Mouse (Mus musculus) frontal cortex, postnatal 25 days (tissue): Measurements from ENCODE around the gene Rhog.
A peak's percentile ranks its signal among the peaks of the same experiment; 100 is the strongest.
"Not testable (repeated sequence)": the region's sequence is repeated elsewhere in the genome, so short reads cannot be mapped to it uniquely, and the experiment has no call there.

ENCODE experiments used
- DNase-seq, 2 experiments: peaks; one replicate each; pipeline ENCODE4 v3.0.0; 2022; ENCODE audit warnings: low spot score in 2 of 2

Gene Rhog

DNA sequence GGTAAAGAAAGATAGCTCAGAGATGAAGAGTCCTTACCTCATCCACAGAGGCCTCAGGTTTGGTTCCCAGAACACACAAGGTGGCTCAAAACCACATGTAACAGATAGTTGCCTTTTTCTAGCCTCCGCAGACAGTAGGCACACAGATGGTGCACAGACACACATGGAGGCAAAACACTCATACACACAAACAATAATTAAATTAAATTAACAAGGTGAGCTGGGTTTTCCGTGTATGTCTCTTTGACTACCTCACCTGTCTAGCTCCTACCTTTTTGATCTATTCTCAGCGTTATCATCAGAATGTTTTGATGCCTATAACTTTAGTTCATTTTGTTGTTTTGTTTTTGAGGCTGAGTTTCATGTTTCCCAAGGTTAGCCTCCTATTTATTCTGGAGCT, at the start of gene Rhog:
Gene Rhog (minus strand): TSS at position 101 of the 400 bp plus-strand sequence.
- DNase-seq, result no peak

DNA sequence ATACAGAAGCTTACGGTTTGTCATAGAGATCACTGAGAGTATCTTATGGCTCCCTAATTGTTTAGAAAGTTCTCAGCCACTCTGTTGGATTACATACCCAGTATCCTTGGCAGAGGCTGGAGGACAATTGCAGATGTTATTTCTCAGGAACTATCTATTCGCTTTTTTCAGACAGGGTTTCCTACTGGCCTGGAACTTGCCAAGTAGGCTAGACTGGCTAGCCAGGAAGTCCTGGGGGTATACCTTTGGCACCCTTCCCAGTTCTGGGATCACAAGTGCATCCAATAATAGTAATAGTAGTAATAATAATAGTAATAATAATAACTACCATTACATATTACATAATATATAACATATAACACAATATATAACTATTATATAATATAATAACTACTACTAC, 49.7 kb upstream of the Rhog start:
- DNase-seq, result no peak

DNA sequence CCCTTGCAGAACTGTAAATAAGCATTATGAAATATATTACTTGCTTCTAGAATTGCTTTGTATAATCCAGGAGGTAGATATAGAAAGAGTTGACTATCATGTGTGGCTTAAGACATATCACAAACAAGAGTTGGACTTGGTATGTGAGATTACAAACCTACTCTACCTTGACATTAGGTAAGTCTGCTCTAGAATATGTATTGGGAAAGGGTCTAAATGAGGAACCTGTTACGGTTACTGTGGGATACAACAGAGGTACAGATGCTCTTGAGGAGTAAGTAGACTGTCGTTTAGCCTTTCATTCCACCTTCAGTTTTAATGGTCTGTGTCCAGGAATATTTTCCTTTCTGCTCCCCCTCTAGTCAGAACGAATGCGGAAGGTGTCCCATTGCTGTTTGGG, 46.6 kb upstream of the Rhog start:
- no peak for DNase-seq

DNA sequence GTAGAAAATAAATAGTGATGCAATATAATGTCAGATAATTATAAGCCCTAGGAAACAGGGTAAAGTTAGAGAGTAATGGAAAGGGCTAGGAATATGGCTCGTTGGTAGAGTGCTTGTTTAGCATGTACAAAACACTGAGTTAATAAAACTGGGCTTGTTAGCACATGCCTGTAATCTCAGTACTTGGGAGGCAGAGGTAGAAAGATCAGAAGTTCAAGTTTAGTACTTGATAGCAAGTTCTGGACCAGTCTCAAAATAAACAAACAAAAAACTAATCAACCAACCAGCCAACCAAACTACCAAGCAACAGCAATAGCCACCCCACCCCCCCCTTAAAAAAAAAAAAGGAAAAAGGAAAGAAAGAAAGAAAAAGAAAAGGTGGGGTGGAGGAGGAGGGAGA, 44.9 kb upstream of the Rhog start:
- no peak for DNase-seq

DNA sequence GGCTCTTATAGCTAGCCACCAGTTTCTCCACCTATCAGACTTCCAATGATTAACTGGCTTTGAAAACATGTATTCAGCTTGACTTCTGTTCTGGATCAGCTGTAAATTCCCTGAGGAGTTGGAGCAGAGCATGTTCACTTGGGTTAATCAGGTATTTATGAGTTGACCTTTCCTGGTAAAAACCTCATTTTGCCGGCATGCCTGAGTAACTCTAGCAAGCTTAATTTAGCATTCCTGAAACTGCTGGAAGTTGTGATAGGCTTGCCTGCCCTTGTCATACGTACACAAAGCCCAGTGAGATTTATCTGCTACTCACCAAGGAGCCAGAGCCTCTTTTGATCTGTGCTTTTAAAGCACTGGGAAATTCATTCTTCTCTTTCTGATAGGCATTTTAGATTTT, 37.4 kb upstream of the Rhog start:
- no peak for DNase-seq

DNA sequence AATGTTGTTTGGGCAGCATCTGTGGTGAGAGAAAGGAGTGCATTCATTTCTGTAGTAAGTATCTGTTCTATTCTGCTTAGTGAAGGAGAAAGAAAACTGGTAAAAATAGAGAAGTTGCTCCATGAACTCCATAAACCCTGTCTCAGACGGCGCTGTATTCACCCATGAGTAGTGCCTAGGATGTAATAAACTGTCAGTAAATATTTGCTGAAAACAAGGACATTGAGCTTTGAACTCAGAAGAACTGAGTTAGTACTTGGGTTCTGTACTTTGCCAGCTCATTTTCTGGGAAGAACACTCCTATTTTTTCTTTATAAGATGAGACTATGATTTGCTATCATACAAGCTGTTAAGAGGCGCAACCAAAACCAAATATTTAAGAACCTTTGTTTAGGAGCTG, 36.4 kb upstream of the Rhog start:
- DNase-seq, result no peak

DNA sequence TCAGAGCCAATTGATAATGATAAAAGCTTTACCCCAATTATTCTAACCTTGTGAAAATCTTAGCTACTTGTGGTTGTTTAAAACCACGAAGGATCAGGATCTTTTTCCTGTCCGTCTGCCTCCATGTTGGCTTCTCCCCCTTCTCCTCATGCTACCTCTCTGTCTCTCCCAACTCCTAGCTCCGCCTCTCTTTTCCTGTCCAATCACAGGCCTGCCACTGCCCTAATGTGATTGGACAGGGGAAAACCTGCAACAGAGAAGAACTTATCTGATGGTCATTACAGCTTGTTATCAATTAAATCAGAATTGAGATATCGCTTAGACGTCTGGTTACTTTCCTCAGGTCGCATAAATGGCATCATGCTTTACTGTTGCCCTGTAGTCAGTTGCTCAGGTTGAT, 33.6 kb upstream of the Rhog start:
- no peak for DNase-seq

DNA sequence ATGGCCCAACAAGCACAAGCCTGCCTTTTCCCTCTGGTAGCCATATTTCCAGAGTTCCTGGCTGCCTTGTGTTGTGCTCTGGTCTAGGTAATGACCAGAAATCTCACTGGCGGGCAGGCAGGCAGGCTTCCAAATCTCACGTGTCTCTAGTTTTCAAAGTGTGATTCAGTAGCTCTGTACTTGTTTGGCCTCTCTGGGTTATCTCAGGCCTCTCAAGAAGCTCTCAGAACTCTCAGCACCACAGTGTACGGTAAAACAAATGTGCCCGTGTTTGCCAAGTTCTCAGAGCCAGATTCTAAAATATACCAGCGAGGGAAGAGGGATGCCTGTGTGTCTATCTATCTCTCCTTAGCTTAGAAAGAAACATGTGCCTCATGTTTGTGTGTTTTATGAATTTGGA, 26.4 kb upstream of the Rhog start:
- no peak for DNase-seq

DNA sequence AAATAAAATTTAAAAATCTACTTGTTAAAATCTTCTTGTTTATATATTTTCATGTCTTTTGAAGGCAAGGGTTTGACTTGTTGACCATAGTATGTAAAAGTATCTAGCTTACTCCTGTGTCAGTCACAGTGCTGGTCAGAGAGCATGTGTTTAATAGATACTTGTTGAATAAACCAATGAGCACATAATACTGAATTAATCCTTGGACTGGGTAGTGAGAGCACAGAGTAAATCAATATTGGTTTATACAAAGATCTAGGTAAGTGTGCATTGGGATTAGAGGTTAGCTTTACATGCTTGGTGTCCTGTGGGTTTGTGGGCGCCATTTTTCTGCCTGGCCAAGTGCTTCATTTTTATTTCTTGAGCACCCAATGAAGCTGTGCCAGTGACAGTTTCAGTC, 25.5 kb upstream of the Rhog start:
- no peak for DNase-seq

DNA sequence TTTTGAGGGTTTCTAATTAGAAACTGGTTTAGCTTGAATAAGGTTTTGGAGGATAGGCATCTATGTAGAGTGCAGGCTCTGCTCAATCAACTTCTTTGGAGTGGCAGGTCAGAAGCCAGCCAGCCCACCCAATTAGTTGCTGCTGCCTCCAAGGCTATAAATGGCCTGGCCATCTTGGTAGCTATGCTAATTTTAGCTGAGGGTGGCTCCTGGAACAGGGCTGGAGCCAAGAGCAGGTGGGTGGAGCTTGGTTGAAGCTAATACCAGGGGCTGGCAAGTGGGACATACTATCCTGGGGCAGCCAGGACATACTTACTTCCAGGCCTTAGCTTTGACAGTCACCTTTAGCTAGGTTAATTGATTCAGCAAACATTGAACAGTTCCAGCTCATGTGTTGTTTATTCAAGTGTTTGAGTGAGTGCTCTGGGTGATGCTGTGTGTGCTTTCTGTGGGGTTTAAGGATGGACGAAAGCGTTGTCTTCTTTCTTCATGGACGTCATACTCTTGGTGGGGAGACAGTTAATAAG, 16.6 kb upstream of the Rhog start:
- no peak for DNase-seq

DNA sequence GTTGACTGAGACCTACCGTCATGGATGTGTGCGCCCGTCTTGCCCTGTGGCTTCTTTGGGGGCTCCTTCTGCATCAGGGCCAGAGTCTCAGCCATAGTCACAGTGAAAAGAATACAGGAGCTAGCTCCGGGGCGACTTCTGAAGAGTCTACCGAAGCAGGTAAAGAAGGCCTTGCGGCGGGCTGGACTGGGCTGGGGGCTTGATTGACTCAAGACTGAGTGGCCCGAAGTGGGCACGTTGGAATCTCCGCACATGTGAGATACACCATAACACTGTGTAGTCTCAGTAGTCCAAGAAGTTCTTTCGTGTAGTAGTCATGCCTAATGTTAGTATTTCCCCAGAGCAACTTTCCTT, 12.5 kb upstream of the Rhog start:
- peak in 1 of 2 experiments; percentile 26 for DNase-seq

DNA sequence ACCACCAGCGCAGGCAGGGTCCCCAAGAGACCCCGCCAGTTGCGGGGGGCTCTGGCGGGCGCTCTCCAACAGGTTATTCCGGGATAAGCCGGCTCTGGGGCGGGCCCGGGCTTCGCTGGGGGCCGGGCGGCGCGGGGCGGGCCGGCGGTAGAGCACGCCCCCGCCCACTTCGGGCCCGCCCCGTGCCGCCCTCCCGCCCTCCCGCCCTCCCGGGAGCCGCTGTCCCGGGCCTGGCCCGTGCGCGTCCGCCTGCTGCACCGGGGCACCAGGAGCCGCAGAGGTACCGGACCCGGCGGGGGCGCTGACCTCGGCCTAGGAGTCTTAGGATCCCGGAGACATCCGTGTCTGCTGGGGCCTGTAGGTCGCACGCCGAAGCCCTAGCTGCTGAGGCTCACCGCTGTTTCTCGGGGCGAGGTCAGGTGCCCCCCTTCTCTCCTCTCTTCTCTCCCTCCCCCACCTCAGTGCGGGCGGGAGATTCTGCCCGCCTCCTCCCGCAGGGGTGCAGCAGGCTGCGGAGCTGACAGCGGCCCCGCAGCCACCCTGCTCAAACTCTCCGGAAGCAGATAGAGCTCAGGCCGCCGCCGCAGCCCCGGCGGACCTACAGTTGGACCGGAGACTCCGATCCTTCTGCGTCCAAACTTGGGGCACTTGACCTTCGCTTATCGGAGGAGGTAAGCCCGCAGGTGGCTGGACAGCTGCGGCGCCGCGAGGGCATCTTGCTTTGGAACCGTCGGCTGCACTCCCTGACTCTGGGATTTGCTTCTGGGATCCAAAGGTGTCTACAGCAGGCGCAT, 11.9 kb upstream of the Rhog start, which contains the start of gene Stim1:
Gene Stim1 (plus strand): TSS at position 206 of the 794 bp plus-strand sequence.
- peak in 1 of 2 experiments; percentile 25 for DNase-seq

DNA sequence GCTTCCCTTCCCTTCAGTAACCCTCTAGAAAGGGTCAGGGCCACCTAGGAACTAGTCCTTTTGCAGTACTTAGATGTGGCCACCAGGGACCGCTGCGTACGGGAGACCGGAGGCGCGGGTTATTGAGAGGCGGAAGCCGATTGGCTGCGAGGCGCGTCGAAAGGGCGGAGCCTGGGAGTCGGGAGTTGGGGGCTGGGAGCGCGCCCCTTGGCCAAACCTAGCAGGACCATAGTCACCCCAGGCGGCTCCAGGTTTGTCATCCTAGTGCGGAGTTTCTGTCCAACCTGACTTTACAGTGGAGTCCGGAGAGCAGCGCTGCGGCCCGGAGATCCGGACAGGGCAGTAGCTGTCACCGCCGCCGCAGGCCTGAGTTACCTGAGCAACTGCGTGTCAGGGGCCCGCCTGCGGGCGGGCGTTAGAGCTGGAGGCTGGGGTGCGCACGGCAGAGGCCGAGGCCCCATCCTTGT, 11.3 kb upstream of the Rhog start:
- peak; percentile 93 to 95 for DNase-seq

DNA sequence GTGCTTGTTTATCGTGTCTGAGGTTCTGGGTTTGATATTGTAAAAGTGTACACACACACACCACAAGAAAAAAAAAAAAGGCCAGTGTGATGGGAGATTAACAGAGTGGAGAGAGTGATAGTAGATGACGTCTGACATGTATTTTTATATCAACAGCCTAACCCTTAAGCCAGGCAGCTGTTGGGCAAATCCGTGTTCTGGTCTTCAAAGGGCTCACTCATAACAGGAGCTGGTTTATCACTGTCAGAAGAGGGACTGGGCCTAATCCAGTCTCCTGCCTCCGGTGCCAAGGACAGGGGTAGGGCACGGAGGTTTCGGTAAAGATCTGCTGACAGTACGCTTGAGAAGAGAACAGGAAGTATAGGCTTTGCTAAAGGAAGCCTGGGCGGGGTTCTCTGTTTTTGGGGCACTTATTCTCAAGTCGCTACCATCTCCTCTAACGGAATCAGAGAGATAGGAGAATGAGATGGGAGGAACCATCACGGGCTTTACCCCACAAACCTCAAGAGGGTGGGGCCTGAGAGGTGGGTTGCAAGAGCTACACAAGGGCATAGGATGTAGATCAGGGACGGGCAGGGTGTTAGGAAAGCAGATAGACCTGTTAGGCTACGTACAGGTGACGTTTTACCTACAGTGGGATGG, 10.7 kb upstream of the Rhog start:
- DNase-seq, result no peak

DNA sequence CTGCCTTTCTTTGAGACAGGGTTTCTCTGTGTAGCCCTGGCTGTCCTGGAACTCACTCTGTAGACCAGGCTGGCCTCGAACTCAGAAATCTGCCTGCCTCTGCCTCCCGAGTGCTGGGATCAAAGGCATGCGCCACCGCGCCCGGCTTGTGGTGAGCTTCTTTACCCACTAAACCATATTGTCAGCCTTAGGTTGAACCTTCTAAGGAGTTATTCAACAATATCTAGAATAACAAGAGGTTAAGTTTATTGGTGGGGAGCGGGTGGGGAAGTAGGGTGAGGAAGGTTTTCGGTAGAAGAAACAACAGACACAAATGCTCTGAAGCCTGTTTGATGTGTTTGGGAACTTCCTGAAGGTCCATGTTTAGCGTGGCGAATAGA, 10.2 kb upstream of the Rhog start:
- DNase-seq, result not testable (repeated sequence)

DNA sequence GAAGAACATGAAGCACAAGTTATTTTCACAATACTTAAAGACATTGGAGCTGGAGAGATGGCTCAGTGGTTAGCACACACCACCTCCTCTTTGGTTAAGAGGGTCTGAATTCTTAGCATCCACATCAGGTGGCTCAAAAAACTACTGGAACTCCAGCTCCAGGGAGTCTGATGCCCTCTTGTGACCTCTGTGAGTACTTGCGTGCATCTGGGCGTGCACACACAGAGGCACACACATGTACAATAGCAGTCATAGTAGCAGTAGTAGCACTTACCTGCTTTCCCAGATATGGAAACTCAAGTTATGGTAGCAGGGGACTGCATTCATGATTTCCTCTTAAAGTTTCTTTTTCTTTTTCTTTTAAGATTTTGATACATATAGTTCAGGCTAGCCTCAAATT, 7.2 kb upstream of the Rhog start:
- no peak for DNase-seq

DNA sequence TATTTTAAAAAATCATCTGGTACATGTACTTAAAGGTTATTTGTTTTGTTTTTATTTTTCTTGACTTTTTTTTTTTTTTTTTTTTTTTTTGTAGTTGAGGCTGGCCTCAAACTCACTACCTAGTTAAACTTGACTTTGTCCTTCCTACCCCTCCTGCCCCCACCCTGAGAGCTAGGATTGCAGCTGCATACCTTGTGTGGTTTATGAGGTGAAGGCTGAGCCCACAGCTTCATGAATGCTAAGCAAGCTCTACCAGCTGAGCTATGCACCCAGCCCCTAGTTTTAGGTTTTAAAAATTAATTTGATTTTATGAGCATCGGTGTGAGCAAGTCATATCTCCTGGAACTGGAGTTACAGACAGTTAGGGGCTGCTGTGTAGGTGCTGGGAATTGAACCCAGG, 4.7 kb upstream of the Rhog start:
- no peak for DNase-seq

DNA sequence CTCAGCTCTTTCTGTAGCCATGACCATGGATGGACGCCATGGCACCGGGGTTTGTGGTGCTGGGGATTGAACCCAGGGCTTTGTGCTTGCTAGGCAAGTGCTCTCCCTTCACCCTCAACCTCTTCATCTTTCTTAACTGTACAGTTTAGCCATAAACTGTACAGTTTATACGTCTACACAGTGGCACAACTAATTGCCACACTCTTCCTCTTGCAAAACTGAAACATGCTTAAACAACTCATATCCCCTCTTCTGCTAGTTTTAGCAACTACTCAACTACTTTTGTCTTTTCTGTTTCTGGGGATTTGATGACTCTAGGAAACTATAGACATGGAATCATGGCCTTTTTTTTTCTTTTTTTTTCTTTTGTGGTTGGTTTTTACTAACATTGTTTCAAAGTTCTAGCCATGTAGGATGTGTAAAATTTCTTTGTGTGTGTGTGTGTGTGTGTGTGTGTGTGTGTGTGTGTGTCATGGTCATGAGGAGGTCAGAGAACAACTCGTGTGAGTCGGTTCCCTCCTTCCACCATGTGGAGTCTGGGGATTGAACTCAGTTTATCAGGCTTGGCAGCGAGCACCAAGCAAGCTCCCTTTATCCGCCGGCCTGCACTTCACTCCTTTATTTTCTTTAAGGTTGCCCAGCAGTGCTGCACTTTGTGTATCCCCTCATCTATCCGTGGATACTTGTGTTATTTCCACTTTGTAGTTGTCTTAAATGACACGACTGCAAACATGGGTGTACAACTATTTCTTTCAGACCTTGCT, 4.0 kb upstream of the Rhog start:
- DNase-seq, result no peak

DNA sequence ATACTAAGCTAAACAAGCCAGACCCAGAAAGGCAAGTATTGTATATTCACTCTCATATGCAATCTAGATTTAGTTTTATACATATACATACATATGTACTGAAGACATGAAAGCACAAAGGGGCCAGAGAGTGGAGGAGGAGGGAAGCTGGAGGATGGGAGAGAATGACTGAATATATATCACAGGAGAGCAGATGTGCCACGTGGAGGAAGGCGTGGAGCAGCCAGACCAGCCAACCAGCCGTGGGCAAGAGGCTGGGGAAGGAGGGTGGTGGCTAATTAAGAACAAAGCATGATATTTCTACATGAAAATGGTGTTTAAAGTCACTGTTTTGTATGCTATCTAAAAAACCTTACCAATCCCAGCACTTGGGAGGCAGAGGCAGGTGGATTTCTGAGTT, 2.9 kb upstream of the Rhog start:
- no peak for DNase-seq

DNA sequence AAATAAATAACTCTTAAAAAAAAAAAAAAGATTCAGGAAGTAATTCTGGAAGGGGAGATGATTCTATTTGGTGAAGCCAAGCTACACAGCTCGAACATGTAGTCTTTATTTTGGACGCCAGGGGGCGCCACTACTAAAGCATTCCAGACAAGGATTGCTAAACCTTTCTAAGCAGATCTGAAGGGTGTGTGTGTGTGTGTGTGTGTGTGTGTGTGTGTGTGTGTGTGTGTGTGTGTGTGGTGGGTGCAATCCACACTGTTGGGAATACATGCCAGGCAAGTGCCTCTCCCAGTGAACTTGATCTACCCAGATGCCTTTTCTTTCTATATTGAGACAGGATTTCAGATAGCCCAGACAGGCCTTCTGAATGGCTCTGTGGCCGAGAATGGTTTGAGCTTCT, 2.3 kb upstream of the Rhog start:
- peak; percentile 69 to 87 for DNase-seq

DNA sequence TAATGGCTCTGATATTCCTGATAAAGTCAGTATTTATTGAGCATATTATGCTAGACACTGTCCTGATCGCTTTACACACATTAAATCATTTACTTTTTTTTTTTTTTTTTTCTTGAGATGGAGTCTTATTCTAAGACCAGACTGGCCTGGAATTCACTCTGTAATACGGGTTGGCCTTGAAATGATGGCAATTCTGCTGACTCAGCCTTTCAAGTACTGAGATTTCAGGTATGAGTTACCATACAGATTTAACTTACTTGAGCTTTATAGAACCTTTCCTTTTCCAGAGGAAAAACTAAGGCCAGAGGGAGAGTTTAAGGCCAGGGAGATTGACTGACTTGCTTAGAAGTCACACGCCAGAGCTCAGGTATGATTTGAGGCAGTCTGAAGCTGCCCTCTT, 782 bp upstream of the Rhog start:
- DNase-seq, result no peak

DNA sequence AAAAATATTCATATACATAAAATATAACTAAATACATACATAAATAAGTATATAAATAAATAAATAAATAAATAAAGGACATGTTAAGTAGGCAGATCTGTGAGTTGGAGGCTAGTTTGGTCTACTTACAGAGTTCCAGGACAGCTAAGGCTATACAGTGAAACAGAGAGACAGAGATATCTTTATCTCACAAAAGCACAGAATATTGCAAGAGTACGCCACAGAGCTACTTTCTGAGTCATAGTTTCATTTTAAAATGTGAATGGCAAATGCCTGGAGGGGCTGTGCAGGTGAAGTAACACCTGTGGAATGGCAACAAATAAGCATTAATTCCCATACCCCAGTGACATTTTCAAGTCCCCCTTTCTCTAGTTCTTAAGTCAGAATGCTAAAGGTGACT, 2.2 kb downstream of the Rhog start:
- DNase-seq, result no peak
